Mouse (Mus musculus) adrenal gland (tissue): ENCODE data around the gene Dip2c.

ENCODE experiments used
- intact Hi-C: fragments of 180-260 bp; cut with DNase I; formaldehyde crosslinking; loops from one replicate; pipeline ENCODE4 v1.15.1; 2025

Dip2c gene

DNA sequence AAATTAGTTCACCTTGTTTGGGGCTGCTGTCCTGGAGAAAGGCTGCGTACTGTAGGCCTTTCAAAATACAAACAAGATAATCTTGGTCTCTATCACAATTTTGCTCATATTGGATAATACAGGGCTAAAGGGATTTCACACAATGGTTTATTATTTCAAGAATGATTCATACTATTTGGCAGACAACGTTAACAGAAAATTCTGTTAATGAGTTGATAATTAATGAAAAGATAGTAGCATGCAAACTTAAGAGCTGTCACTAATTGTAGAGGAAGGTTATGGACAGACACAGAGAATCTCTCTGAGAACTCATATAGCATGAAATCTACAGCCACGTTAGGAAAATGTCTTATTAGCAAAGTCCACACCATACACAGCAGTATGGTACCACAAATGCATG is 436.6 kb downstream of the Dip2c start:
- intact Hi-C loops: no loop called here

DNA sequence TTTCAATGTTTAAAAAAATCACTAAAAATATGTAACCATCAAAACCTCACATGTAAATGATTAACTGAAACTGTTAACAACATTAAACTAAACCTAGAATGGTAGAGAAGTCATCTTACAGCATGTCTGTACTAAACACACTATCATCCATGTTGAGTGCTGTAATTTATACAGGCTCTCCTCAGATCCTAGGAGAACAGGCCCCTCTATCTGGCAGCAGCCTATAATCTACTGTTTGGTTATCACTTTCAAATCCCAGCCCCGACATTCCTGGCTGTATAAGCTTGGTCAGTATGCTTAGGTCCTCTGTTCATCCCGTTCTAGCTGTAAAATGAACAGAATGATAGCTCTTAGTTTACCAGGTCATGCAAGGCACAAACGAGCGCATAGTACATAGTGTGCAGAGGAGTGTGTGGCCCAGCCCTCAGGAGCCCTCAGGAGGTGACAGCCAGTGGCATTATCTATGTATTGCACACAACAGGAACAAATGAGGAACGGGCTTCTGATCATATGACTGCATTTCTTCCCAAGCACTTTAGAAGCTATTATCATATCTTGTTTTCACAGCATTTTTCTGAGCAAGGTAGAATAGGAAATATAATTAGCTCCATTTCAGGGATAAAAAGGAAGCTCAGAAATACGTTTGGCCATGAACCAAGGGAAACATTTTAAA is 437.3 kb downstream of the Dip2c start:
- intact Hi-C loops: no loop called here

DNA sequence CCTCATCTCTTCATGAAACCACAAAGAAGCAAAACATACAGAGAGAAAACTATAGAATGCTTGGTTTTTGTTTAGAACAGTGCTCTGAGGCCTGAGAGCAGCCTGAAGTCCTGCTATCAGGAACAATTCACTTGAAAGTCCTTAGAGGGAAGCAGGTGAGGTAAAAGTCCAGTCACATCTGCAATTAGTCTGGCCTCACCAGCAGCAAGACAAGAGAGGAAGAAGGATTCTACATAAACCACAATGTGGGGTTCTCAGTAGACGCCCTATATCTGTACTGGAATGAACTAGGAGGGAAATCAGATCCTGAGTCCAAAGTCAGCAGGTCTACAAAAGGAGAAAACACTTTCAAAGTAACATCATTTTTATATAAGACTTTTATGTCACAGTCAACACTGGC is 438.9 kb downstream of the Dip2c start:
- intact Hi-C loops: no loop called here
